Comparison of ENCODE assay signal across 11 mouse cellular contexts in the genomic region with DNA sequence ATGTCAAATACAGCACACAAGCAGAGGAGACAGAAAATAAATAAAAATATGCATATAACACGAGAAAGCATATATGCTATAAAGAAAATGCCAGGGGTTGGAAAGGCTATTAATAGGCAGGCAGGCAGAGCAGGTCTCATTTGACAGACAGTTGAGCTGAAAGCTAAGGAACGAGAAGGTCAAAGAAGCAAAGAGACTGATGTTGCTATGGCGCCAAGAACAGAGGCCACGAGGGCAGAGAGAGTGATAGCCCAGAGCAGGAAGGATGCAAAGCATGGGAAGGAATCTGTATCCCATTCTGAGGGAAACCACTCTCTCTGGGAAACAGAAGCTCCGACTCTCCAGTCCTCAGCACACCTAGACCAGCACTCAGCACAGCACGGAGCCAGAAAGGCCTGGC. TPM values are rescaled to one million over a fixed set of nuclear protein-coding genes. Genes with fewer than 3 reads are reported as not detected.
A peak's percentile ranks its signal among the peaks of the same experiment; 100 is the strongest.
DNase-seq lines count a peak whose midpoint lies in the region; ATAC-seq and TF ChIP-seq lines count a peak whose summit lies in the region.
"Had no signal": no experiment of that assay in that cellular context is flagged by ENCODE, and none has a peak within 500 bp of the region (broad histone marks: within the 10 kb centered on the region; RNA-seq: fewer than 3 reads in every experiment).

No protein-coding gene starts in this region.

- peaks cover 36% of the 10 kb centered on the region for H3K4me1 ChIP-seq in heart, embryonic 12.5 days (replicated peaks)
- H3K4me1 ChIP-seq in lung, embryonic 16.5 days (replicated peaks; ENCODE audit: control insufficient read depth, insufficient read depth, low read length), result peaks cover 26% of the 10 kb centered on the region
- peaks cover 8% of the 10 kb centered on the region for H3K4me1 ChIP-seq in midbrain, embryonic 11.5 days (ENCODE audit: control insufficient read depth, insufficient read depth, low read length)
- H3K4me1 ChIP-seq in stomach, postnatal 0 days (replicated peaks; ENCODE audit: control insufficient read depth, insufficient read depth), result peaks cover 10% of the 10 kb centered on the region

- no peak for DNase-seq in heart, adult 8-10 months (ENCODE audit: low spot score)
- DNase-seq in lung, adult 18-20 months, result no peak
- no peak for DNase-seq in midbrain, embryonic 11.5 days (ENCODE audit: low spot score, missing footprints)
- no peak for DNase-seq in stomach, postnatal 0 days (ENCODE audit: low spot score)
- no peak for DNase-seq in spleen, postnatal 36 days (ENCODE audit: low spot score in 2 of 2)
- DNase-seq: kidney, postnatal 25 days; right cerebral cortex, postnatal 4 days; thymus, postnatal 36 days had no signal

- H3K9me3 ChIP-seq in heart, embryonic 12.5 days (replicated peaks), result no peaks in the 10 kb centered on the region
- no peaks in the 10 kb centered on the region for H3K9me3 ChIP-seq in lung, embryonic 16.5 days (ENCODE audit: control insufficient read depth, low read length)
- H3K9me3 ChIP-seq in midbrain, embryonic 11.5 days (ENCODE audit: control insufficient read depth, low read length), result no peaks in the 10 kb centered on the region
- H3K9me3 ChIP-seq in stomach, postnatal 0 days (ENCODE audit: control insufficient read depth, low read length), result no peaks in the 10 kb centered on the region

- ATAC-seq in heart, embryonic 12.5 days (ENCODE audit: insufficient number of reproducible peaks, low FRiP score), result no peak
- no peak for ATAC-seq in lung, embryonic 16.5 days (ENCODE audit: low read depth)
- peak; percentile 34; the same call in 1 of the 2 replicates for ATAC-seq in midbrain, embryonic 11.5 days (ENCODE audit: low FRiP score)
- ATAC-seq in stomach, postnatal 0 days (ENCODE audit: low FRiP score, low TSS enrichment), result no peak

- 0 out of 2 replicates have a peak overlapping the region, but pooled peaks have one; percentile 37 for H3K9ac ChIP-seq in heart, embryonic 12.5 days
- no peak overlapping the region for H3K9ac ChIP-seq in lung, embryonic 16.5 days (ENCODE audit: low read length)
- no peak overlapping the region for H3K9ac ChIP-seq in midbrain, embryonic 11.5 days (ENCODE audit: low read length)
- H3K9ac ChIP-seq in stomach, postnatal 0 days (ENCODE audit: low read length), result no peak overlapping the region

- TF ChIP-seq EP300 in stomach, postnatal 0 days (optimal IDR thresholded peaks at IDR 0.05), result no peak

- H3K4me3 ChIP-seq in heart, embryonic 12.5 days, result no peak overlapping the region
- no peak overlapping the region for H3K4me3 ChIP-seq in lung, embryonic 16.5 days (ENCODE audit: low read length)
- no peak overlapping the region for H3K4me3 ChIP-seq in midbrain, embryonic 11.5 days (ENCODE audit: low read depth, low read length)
- H3K4me3 ChIP-seq in stomach, postnatal 0 days (ENCODE audit: low read depth, low read length), result no peak overlapping the region
- H3K4me3 ChIP-seq: myocyte had no signal

- H3K27ac ChIP-seq in heart, embryonic 12.5 days (ENCODE audit: poor library complexity, severe bottlenecking), result peak overlapping the region; percentile 86
- peak overlapping the region; percentile 52 for H3K27ac ChIP-seq in lung, embryonic 16.5 days (ENCODE audit: low read length)
- H3K27ac ChIP-seq in midbrain, embryonic 11.5 days (ENCODE audit: low read depth, low read length), result no peak overlapping the region
- peak overlapping the region; percentile 81 for H3K27ac ChIP-seq in stomach, postnatal 0 days (replicated peaks)

- no peak for TF ChIP-seq CTCF in stomach, postnatal 0 days (IDR thresholded peaks at IDR 0.05; ENCODE audit: low read depth)

- H3K36me3 ChIP-seq in heart, embryonic 12.5 days, result peaks cover 28% of the 10 kb centered on the region
- peaks cover 13% of the 10 kb centered on the region for H3K36me3 ChIP-seq in lung, embryonic 16.5 days (ENCODE audit: control insufficient read depth, insufficient read depth, low read length)
- no peaks in the 10 kb centered on the region for H3K36me3 ChIP-seq in midbrain, embryonic 11.5 days (ENCODE audit: control insufficient read depth, insufficient read depth, low read length)
- H3K36me3 ChIP-seq in stomach, postnatal 0 days (ENCODE audit: control insufficient read depth, insufficient read depth, low read length), result peaks cover 1% of the 10 kb centered on the region; the same call in 1 of the 2 replicates

- 33% methylated on average over 6 of the region's 6 CpGs for WGBS in heart, embryonic 12.5 days
- WGBS in lung, embryonic 16.5 days, result 36% methylated on average over 6 of the region's 6 CpGs
- WGBS in midbrain, embryonic 11.5 days, result 46% methylated on average over 6 of the region's 6 CpGs
- 51% methylated on average over 6 of the region's 6 CpGs for WGBS in stomach, postnatal 0 days

- peak overlapping the region; percentile 16; the same call in 1 of the 2 replicates for H3K4me2 ChIP-seq in heart, embryonic 12.5 days
- H3K4me2 ChIP-seq in lung, embryonic 16.5 days (ENCODE audit: low read depth, low read length), result no peak overlapping the region
- no peak overlapping the region for H3K4me2 ChIP-seq in midbrain, embryonic 11.5 days
- no peak overlapping the region for H3K4me2 ChIP-seq in stomach, postnatal 0 days (replicated peaks; ENCODE audit: low read depth)

- H3K27me3 ChIP-seq in heart, embryonic 12.5 days (replicated peaks), result no peaks in the 10 kb centered on the region
- H3K27me3 ChIP-seq in lung, embryonic 16.5 days (ENCODE audit: control insufficient read depth, insufficient read depth, low read depth, low read length), result no peaks in the 10 kb centered on the region
- no peaks in the 10 kb centered on the region for H3K27me3 ChIP-seq in midbrain, embryonic 11.5 days (ENCODE audit: control insufficient read depth, insufficient read depth, low read length)
- H3K27me3 ChIP-seq in stomach, postnatal 0 days (ENCODE audit: control insufficient read depth, insufficient read depth, low read length), result no peaks in the 10 kb centered on the region

RNA-seq across cellular contexts. Expression of a gene that starts 18.1 kb away (rescaled TPM):
- polyA plus RNA-seq in heart, embryonic 12.5 days (2016; fragmentation: Nextera tagmentation; extraction: Ambion mirVana), result 10.9 and 11.7 TPM in 2 replicates
- 1 to 10 TPM; 5.3 to 7.3 (median 6.0) TPM for total RNA-seq in heart, adult 8-10 months (2022)
- 34.2 and 37.9 TPM in 2 replicates for polyA plus RNA-seq in lung, embryonic 16.5 days (2015; fragmentation: Nextera tagmentation; extraction: Ambion mirVana)
- polyA plus RNA-seq in midbrain, embryonic 11.5 days (2014; fragmentation: Nextera tagmentation; extraction: Ambion mirVana), result 3.9 TPM in 2 replicates
- polyA plus RNA-seq in stomach, postnatal 0 days (2015; fragmentation: Nextera tagmentation; extraction: Ambion mirVana), result 19.4 and 24.1 TPM in 2 replicates
